Mouse (Mus musculus) testis, adult 2 months (tissue): Measurements from ENCODE around the gene Pan2. TPM values are rescaled to one million over a fixed set of nuclear protein-coding genes. Genes with fewer than 3 reads are reported as not detected.

Experiments used
- H3K27ac ChIP-seq: fragments of 200-500 bp; 2 replicates; pipeline ENCODE4 v1.5.1; 2012; ENCODE audit warnings: low read depth, low read length; ENCODE audit not compliant: control insufficient read depth, insufficient read depth
- H3K27me3 ChIP-seq: fragments of 200-500 bp; 2 replicates; pipeline ENCODE4 v1.6.1; 2012; ENCODE audit warnings: mild to moderate bottlenecking, low read length, moderate library complexity; ENCODE audit not compliant: control insufficient read depth, insufficient read depth
- H3K36me3 ChIP-seq: fragments of 200-500 bp; 2 replicates; pipeline ENCODE4 v1.6.1; 2012; ENCODE audit warnings: mild to moderate bottlenecking, low read length; ENCODE audit not compliant: control insufficient read depth, insufficient read depth
- H3K4me1 ChIP-seq: fragments of 200-500 bp; 2 replicates; pipeline ENCODE4 v1.6.1; 2012; ENCODE audit warnings: low read length; ENCODE audit not compliant: control insufficient read depth, insufficient read depth
- H3K4me3 ChIP-seq: fragments of 200-500 bp; 2 replicates; pipeline ENCODE4 v1.5.1; 2012; ENCODE audit warnings: low read depth, mild to moderate bottlenecking, low read length, moderate library complexity, mixed read lengths; ENCODE audit not compliant: control insufficient read depth
- CTCF ChIP-seq: fragments of 200-500 bp; IDR thresholded peaks from 2 replicates; pipeline ENCODE4 v1.5.1; 2012; ENCODE audit warnings: low read depth, mild to moderate bottlenecking, inconsistent platforms, low read length, moderate library complexity; ENCODE audit not compliant: control insufficient read depth, insufficient read depth, insufficient replicate concordance
- POLR2A ChIP-seq: fragments of 200-500 bp; IDR thresholded peaks from 2 replicates; pipeline ENCODE4 v1.6.1; 2012; ENCODE audit warnings: low read depth, mild to moderate bottlenecking, inconsistent platforms, low read length, moderate library complexity; ENCODE audit not compliant: control insufficient read depth
- polyA plus RNA-seq: library from polyadenylated mRNA; depleted of rRNA; stranded (reverse); fragments of >200 nt; gene quantifications from 2 replicates; pipeline ENCODE4 v1.2.3, GENCODE M21; 2012; rRNA removed

Gene Pan2
- polyA plus RNA-seq, 1 experiment: 24.6 TPM

GRCm38 (mm10) chr10:128368402-128369217, 65.5 kb downstream of the Pan2 start, which contains the start of gene Coq10a:
Gene Coq10a (minus strand): TSS chr10:128368997.
- Histone ChIP-seq H3K27me3 (no peaks in the 10 kb centered on the region), H3K27ac (peak within 1 kb of the TSS; percentile 95), H3K4me3 (peak within 1 kb of the TSS; percentile 96), H3K36me3 (no peaks in the 10 kb centered on the region), H3K4me1 (peaks cover 16% of the 10 kb centered on the region)
- TF ChIP-seq POLR2A: peak; percentile 65
- peak; percentile 15; the same call in 1 of the 2 replicates for TF ChIP-seq CTCF

GRCm38 (mm10) chr10:128369218-128369543, 66.0 kb downstream of the Pan2 start:
- H3K4me3 ChIP-seq: peak overlapping the region; percentile 96
- TF ChIP-seq POLR2A: 0 out of 2 replicates have a peak, but pooled peaks have one; percentile 5
- no peak for TF ChIP-seq CTCF
- no peaks in the 10 kb centered on the region for H3K27me3 ChIP-seq
- peaks cover 16% of the 10 kb centered on the region for H3K4me1 ChIP-seq
- peak overlapping the region; percentile 95 for H3K27ac ChIP-seq
- H3K36me3 ChIP-seq: no peaks in the 10 kb centered on the region

GRCm38 (mm10) chr10:128369599-128369998, 66.5 kb downstream of the Pan2 start:
- H3K4me1 ChIP-seq: peaks cover 16% of the 10 kb centered on the region
- peak overlapping the region; percentile 95 for H3K27ac ChIP-seq
- no peak for TF ChIP-seq CTCF
- no peak for TF ChIP-seq POLR2A
- no peaks in the 10 kb centered on the region for H3K27me3 ChIP-seq
- H3K4me3 ChIP-seq: peak overlapping the region; percentile 96
- H3K36me3 ChIP-seq: no peaks in the 10 kb centered on the region

GRCm38 (mm10) chr10:128370021-128370420, 66.9 kb downstream of the Pan2 start:
- H3K27ac ChIP-seq: no peak overlapping the region
- H3K4me1 ChIP-seq: peaks cover 16% of the 10 kb centered on the region
- no peak overlapping the region for H3K4me3 ChIP-seq
- TF ChIP-seq POLR2A: no peak
- TF ChIP-seq CTCF: no peak
- no peaks in the 10 kb centered on the region for H3K27me3 ChIP-seq
- no peaks in the 10 kb centered on the region for H3K36me3 ChIP-seq

GRCm38 (mm10) chr10:128370601-128371000, 67.5 kb downstream of the Pan2 start:
- Histone ChIP-seq H3K27ac (peak overlapping the region; percentile 14), H3K4me3 (no peak overlapping the region)

More at GRCm38 (mm10) chr10:128370601-128371000, 67.5 kb downstream of the Pan2 start:
- no peak for TF ChIP-seq POLR2A
- no peak for TF ChIP-seq CTCF
- H3K36me3 ChIP-seq: no peaks in the 10 kb centered on the region
- H3K4me1 ChIP-seq: peaks cover 16% of the 10 kb centered on the region
- H3K27me3 ChIP-seq: no peaks in the 10 kb centered on the region

Other genes starting within 250 kb of the Pan2 start
- gene Ptges3, start 244.4 kb upstream of the Pan2 start, polyA plus RNA-seq: 41.6 and 42.7 TPM in 2 replicates
- 805 and 830 TPM in 2 replicates for gene Atp5b, start 220.1 kb upstream of the Pan2 start, polyA plus RNA-seq
- gene Baz2a, start 211.8 kb upstream of the Pan2 start, polyA plus RNA-seq: 90.5 and 100 TPM in 2 replicates
- 17.3 and 19.4 TPM in 2 replicates for gene Rbms2, start 123.0 kb upstream of the Pan2 start, polyA plus RNA-seq
- gene Gls2, start 108.9 kb upstream of the Pan2 start, polyA plus RNA-seq: 3.7 and 5.3 TPM in 2 replicates
- gene Spryd4, start 91.5 kb upstream of the Pan2 start, polyA plus RNA-seq: 3.1 and 3.4 TPM in 2 replicates
- gene Mip, start 77.5 kb upstream of the Pan2 start, polyA plus RNA-seq: not detected in 2 replicates
- gene Timeless, start 71.3 kb upstream of the Pan2 start, polyA plus RNA-seq: 3.4 and 4.4 TPM in 2 replicates
- 0.05 TPM in 1 of 2 replicates, not detected in the other for gene Apon, start 49.2 kb upstream of the Pan2 start, polyA plus RNA-seq
- gene Apof, start 34.7 kb upstream of the Pan2 start, polyA plus RNA-seq: 0.44 and 0.60 TPM in 2 replicates
- gene Stat2, start 32.8 kb upstream of the Pan2 start, polyA plus RNA-seq: 6.0 and 6.6 TPM in 2 replicates
- gene Il23a, start 4.6 kb upstream of the Pan2 start, polyA plus RNA-seq: 0.06 and 0.36 TPM in 2 replicates
- 7.4 and 9.2 TPM in 2 replicates for gene Cnpy2, start 19.1 kb downstream of the Pan2 start, polyA plus RNA-seq
- 58.8 and 59.4 TPM in 2 replicates for gene Cs, start 34.4 kb downstream of the Pan2 start, polyA plus RNA-seq
- 21.2 TPM in 2 replicates for gene Coq10a, start 65.7 kb downstream of the Pan2 start, polyA plus RNA-seq
- gene Ankrd52, start 73.8 kb downstream of the Pan2 start, polyA plus RNA-seq: 6.8 and 7.0 TPM in 2 replicates
- gene Slc39a5, start 97.9 kb downstream of the Pan2 start, polyA plus RNA-seq: 0.14 and 0.18 TPM in 2 replicates
- gene Nabp2, start 108.2 kb downstream of the Pan2 start, polyA plus RNA-seq: 22.5 and 27.7 TPM in 2 replicates
- gene Rnf41, start 108.3 kb downstream of the Pan2 start, polyA plus RNA-seq: 82.6 and 84.1 TPM in 2 replicates
- gene Smarcc2, start 155.9 kb downstream of the Pan2 start, polyA plus RNA-seq: 138 and 141 TPM in 2 replicates
- 191 and 248 TPM in 2 replicates for gene Myl6, start 190.8 kb downstream of the Pan2 start, polyA plus RNA-seq
- 20.3 and 23.2 TPM in 2 replicates for gene Myl6b, start 195.3 kb downstream of the Pan2 start, polyA plus RNA-seq
- gene Esyt1, start 222.5 kb downstream of the Pan2 start, polyA plus RNA-seq: 1.6 and 3.1 TPM in 2 replicates
- gene Zc3h10, start 244.4 kb downstream of the Pan2 start, polyA plus RNA-seq: 29.9 and 33.9 TPM in 2 replicates
- 1,504 and 1,952 TPM in 2 replicates for gene Rpl41, start 246.0 kb downstream of the Pan2 start, polyA plus RNA-seq